Comparison of ENCODE assay signal across 22 mouse cellular contexts in genomic region chr5:128405071-128405470, GRCm38 (mm10). TPM values are rescaled to one million over a fixed set of nuclear protein-coding genes. Genes with fewer than 3 reads are reported as not detected.
DNase-seq lines count a peak whose midpoint lies in the region; ATAC-seq and TF ChIP-seq lines count a peak whose summit lies in the region.
"Had no signal": no experiment of that assay in that cellular context is flagged by ENCODE, and none has a peak within 500 bp of the region (broad histone marks: within the 10 kb centered on the region; RNA-seq: fewer than 3 reads in every experiment).

No protein-coding gene starts in this region.

- DNase-seq in ES-CJ7 (ENCODE audit: low read depth, low spot score) (peak; percentile 14), ZHBTc4 (ENCODE audit: low read depth, low spot score) (peak; percentile 72)
- no peak for DNase-seq in embryonic facial prominence, embryonic 10.5 days (ENCODE audit: low spot score)
- DNase-seq in hindbrain, postnatal 0 days (ENCODE audit: low spot score), result no peak
- DNase-seq: adrenal gland, adult 2 months; adrenal gland, postnatal 10 days; adrenal gland, postnatal 25 days; cerebellum, adult 11 months; cerebellum, adult 18-20 months; cerebellum, adult 8-10 months; cerebellum, adult 9-11 months; cerebellum, postnatal 14 days; cerebellum, postnatal 36 days; embryo, embryonic 11 days; forebrain, postnatal 0 days had no signal

- peaks cover 12% of the 10 kb centered on the region for H3K4me1 ChIP-seq in E14TG2a.4 (replicated peaks; ENCODE audit: low read depth, low read length)
- H3K4me1 ChIP-seq in embryonic facial prominence, embryonic 10.5 days, result no peaks in the 10 kb centered on the region
- H3K4me1 ChIP-seq in hindbrain, postnatal 0 days (ENCODE audit: insufficient read depth, low read length), result no peaks in the 10 kb centered on the region
- H3K4me1 ChIP-seq: embryonic facial prominence, embryonic 12.5 days; forebrain, embryonic 13.5 days; forebrain, embryonic 15.5 days had no signal

- no peak overlapping the region for H3K27ac ChIP-seq in embryonic facial prominence, embryonic 10.5 days (replicated peaks)
- no peak overlapping the region for H3K27ac ChIP-seq in hindbrain, postnatal 0 days
- H3K27ac ChIP-seq: embryonic facial prominence, embryonic 12.5 days; forebrain, embryonic 13.5 days; forebrain, embryonic 15.5 days had no signal

- H3K36me3 ChIP-seq in E14TG2a.4 (ENCODE audit: insufficient read depth, low read length), result no peaks in the 10 kb centered on the region
- H3K36me3 ChIP-seq in embryonic facial prominence, embryonic 10.5 days (replicated peaks), result no peaks in the 10 kb centered on the region
- no peaks in the 10 kb centered on the region for H3K36me3 ChIP-seq in hindbrain, postnatal 0 days (ENCODE audit: insufficient read depth, low read length)
- H3K36me3 ChIP-seq: embryonic facial prominence, embryonic 12.5 days; forebrain, embryonic 15.5 days had no signal

- H3K4me2 ChIP-seq in hindbrain, postnatal 0 days (ENCODE audit: low read depth, low read length), result no peak overlapping the region
- H3K4me2 ChIP-seq: embryonic facial prominence, embryonic 12.5 days; forebrain, embryonic 13.5 days; forebrain, embryonic 15.5 days had no signal

- no peak for ATAC-seq in hindbrain, postnatal 0 days
- ATAC-seq: forebrain, embryonic 13.5 days; forebrain, embryonic 15.5 days had no signal

- peak overlapping the region; percentile 52 for H3K4me3 ChIP-seq in E14TG2a.4 (replicated peaks; ENCODE audit: low read length)
- H3K4me3 ChIP-seq in embryonic facial prominence, embryonic 10.5 days, result no peak overlapping the region
- no peak overlapping the region for H3K4me3 ChIP-seq in hindbrain, postnatal 0 days (ENCODE audit: low read length)
- H3K4me3 ChIP-seq: embryonic facial prominence, embryonic 12.5 days; forebrain, embryonic 13.5 days; forebrain, embryonic 15.5 days had no signal

- WGBS in embryonic facial prominence, embryonic 10.5 days, result 91% methylated on average over 8 of the region's 8 CpGs
- WGBS in hindbrain, postnatal 0 days, result 87% methylated on average over 8 of the region's 8 CpGs

- no peaks in the 10 kb centered on the region for H3K9me3 ChIP-seq in E14TG2a.4 (ENCODE audit: low read length)
- 0 out of 2 replicates have a peak, but pooled peaks cover 6% of the 10 kb centered on the region for H3K9me3 ChIP-seq in embryonic facial prominence, embryonic 10.5 days
- no peaks in the 10 kb centered on the region; the same call in 1 of the 2 replicates for H3K9me3 ChIP-seq in hindbrain, postnatal 0 days (ENCODE audit: low read length)
- H3K9me3 ChIP-seq: embryonic facial prominence, embryonic 12.5 days; forebrain, embryonic 13.5 days; forebrain, embryonic 15.5 days had no signal

- no peak for TF ChIP-seq CTCF in E14TG2a.4 (conservative IDR thresholded peaks at IDR 0.05; ENCODE audit: low read length)
- no peak for TF ChIP-seq CTCF in hindbrain, postnatal 0 days (IDR thresholded peaks at IDR 0.05; ENCODE audit: low read depth)

- H3K27me3 ChIP-seq in E14TG2a.4 (ENCODE audit: insufficient read depth, low read length), result no peaks in the 10 kb centered on the region
- no peaks in the 10 kb centered on the region for H3K27me3 ChIP-seq in embryonic facial prominence, embryonic 10.5 days (replicated peaks; ENCODE audit: low read depth, poor library complexity, severe bottlenecking)
- H3K27me3 ChIP-seq in hindbrain, postnatal 0 days (ENCODE audit: insufficient read depth, low read length), result no peaks in the 10 kb centered on the region
- H3K27me3 ChIP-seq: embryonic facial prominence, embryonic 12.5 days; forebrain, embryonic 13.5 days; forebrain, embryonic 15.5 days had no signal

- H3K9ac ChIP-seq in hindbrain, postnatal 0 days (replicated peaks; ENCODE audit: low read length), result no peak overlapping the region
- H3K9ac ChIP-seq: embryonic facial prominence, embryonic 12.5 days; forebrain, embryonic 13.5 days; forebrain, embryonic 15.5 days; forebrain, postnatal 0 days had no signal

RNA-seq across cellular contexts. Expression of gene Tmem132d, which starts 27.8 kb away (rescaled TPM):
- 0.18 and 0.85 TPM in 2 replicates for polyA plus RNA-seq in embryonic facial prominence, embryonic 10.5 days (2016; fragmentation: Nextera tagmentation; extraction: Ambion mirVana)
- 28.9 and 42.7 TPM in 2 replicates for total RNA-seq in hindbrain, postnatal 0 days (2014; rRNA removed)
- polyA plus RNA-seq in hindbrain, postnatal 0 days (2015; fragmentation: Nextera tagmentation; extraction: Ambion mirVana), result 5.8 and 6.1 TPM in 2 replicates
- total RNA-seq: adrenal gland, postnatal 25 days; common myeloid progenitor, adult 5-6 weeks; MEL had no signal
- polyA plus RNA-seq: C2C12 had no signal

Comparison
In these comparisons a context has a peak if more than half of its experiments do, and no peak if none do; other contexts are left out.
1. DNase-seq: peak in ES-CJ7 (single experiment) and ZHBTc4 (single experiment); none in embryonic facial prominence, embryonic 10.5 days (single experiment) and hindbrain, postnatal 0 days (single experiment).